Mouse (Mus musculus) lung, postnatal 0 days (tissue): ENCODE data around the gene Vps35l.

ENCODE experiments used
- CTCF ChIP-seq: IDR thresholded peaks from 2 replicates; pipeline ENCODE4 v1.5.1; 2016; ENCODE audit warnings: antibody characterized with exemption, mild to moderate bottlenecking
- EP300 ChIP-seq: IDR thresholded peaks from 2 replicates; pipeline ENCODE4 v1.6.1; 2016; ENCODE audit warnings: antibody characterized with exemption, mild to moderate bottlenecking, control low read depth

- TF ChIP-seq CTCF: no peak
- TF ChIP-seq EP300: no peak
Measured at GRCm38 (mm10) chr7:118816275-118816674, 76.2 kb downstream of the Vps35l start.
